Mouse (Mus musculus) liver, embryonic 14.5 days (tissue): Measurements from ENCODE around the gene Lbx1.

ENCODE experiments used
- CTCF ChIP-seq: IDR thresholded peaks from 2 replicates; pipeline ENCODE4 v1.5.1; 2016; ENCODE audit warnings: antibody characterized with exemption, low read depth, control low read depth
- EP300 ChIP-seq: IDR thresholded peaks from 2 replicates; pipeline ENCODE4 v1.6.1; 2016; ENCODE audit warnings: antibody characterized with exemption, low read depth

DNA sequence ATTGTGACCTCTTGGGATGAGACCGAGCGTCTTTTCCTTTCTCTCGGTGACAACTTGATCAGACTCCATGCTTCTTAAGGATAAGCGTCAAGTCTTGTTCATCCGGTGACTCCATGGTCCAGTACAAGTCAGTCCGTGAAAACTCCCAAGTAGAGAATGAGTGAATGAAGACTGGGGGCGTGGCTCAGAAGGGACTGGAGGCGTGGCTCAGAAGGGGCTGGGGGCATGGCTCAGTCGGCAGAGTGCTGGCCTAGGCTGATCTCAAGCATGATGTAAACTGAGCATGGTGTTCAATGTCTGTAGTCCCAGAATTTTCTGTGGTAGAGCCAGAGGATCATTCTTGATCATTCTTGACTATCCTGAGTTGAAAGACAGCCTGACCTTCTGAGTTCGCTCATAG lies 27.4 kb upstream of the Lbx1 start:
- TF ChIP-seq CTCF, result no peak
- no peak for TF ChIP-seq EP300
